Mouse (Mus musculus): Measurements from ENCODE around the gene Sox5.

The Sox5 gene

GRCm38 (mm10) chr6:144033191-144033590 is 748.6 kb downstream of the Sox5 start:
- in situ Hi-C loops (cut with MboI; ENCODE audit: unreplicated experiment in 2 of 2) = no loop called here

- in situ Hi-C loops (cut with MboI; ENCODE audit: unreplicated experiment in 2 of 2) = no loop called here
These were observed 764.8 kb downstream of the Sox5 start for GRCm38 (mm10) chr6:144016929-144017328.

GRCm38 (mm10) chr6:144011880-144012524 is 769.8 kb downstream of the Sox5 start:
- in situ Hi-C loops (cut with MboI; ENCODE audit: unreplicated experiment in 2 of 2) = no loop called here

- in situ Hi-C loops (cut with MboI; ENCODE audit: unreplicated experiment in 2 of 2) = no loop called here
These were observed 770.8 kb downstream of the Sox5 start for GRCm38 (mm10) chr6:144010995-144011394.

GRCm38 (mm10) chr6:144010285-144010684 is 771.5 kb downstream of the Sox5 start:
- in situ Hi-C loops (cut with MboI; ENCODE audit: unreplicated experiment in 2 of 2) = no loop called here

GRCm38 (mm10) chr6:144005132-144005531 is 776.6 kb downstream of the Sox5 start:
- in situ Hi-C loops (cut with MboI; ENCODE audit: unreplicated experiment in 2 of 2) = no loop called here

GRCm38 (mm10) chr6:143998201-143998600 is 783.6 kb downstream of the Sox5 start:
- in situ Hi-C loops (cut with MboI; ENCODE audit: unreplicated experiment in 2 of 2) = no loop called here

GRCm38 (mm10) chr6:143997616-143998015 is 784.2 kb downstream of the Sox5 start:
- in situ Hi-C loops (cut with MboI; ENCODE audit: unreplicated experiment in 2 of 2) = no loop called here

GRCm38 (mm10) chr6:143995046-143995445 is 786.7 kb downstream of the Sox5 start:
- in situ Hi-C loops (cut with MboI; ENCODE audit: unreplicated experiment in 2 of 2) = no loop called here

- in situ Hi-C loops (cut with MboI; ENCODE audit: unreplicated experiment in 2 of 2) = no loop called here
These were observed 794.2 kb downstream of the Sox5 start for GRCm38 (mm10) chr6:143987548-143987947.

- in situ Hi-C loops (cut with MboI; ENCODE audit: unreplicated experiment in 2 of 2) = no loop called here
These were observed 801.6 kb downstream of the Sox5 start for GRCm38 (mm10) chr6:143980131-143980530.

- in situ Hi-C loops (cut with MboI; ENCODE audit: unreplicated experiment in 2 of 2) = no loop called here
These were observed 813.9 kb downstream of the Sox5 start for GRCm38 (mm10) chr6:143967724-143968400.

GRCm38 (mm10) chr6:143960487-143960886 is 821.3 kb downstream of the Sox5 start:
- in situ Hi-C loops (cut with MboI; ENCODE audit: unreplicated experiment in 2 of 2) = no loop called here

- in situ Hi-C loops (cut with MboI; ENCODE audit: unreplicated experiment in 2 of 2) = no loop called here
These were observed 821.7 kb downstream of the Sox5 start for GRCm38 (mm10) chr6:143960081-143960480.

GRCm38 (mm10) chr6:143958372-143958771 is 823.4 kb downstream of the Sox5 start:
- in situ Hi-C loops (cut with MboI; ENCODE audit: unreplicated experiment in 2 of 2) = no loop called here

- in situ Hi-C loops (cut with MboI; ENCODE audit: unreplicated experiment in 2 of 2) = no loop called here
These were observed 824.7 kb downstream of the Sox5 start for GRCm38 (mm10) chr6:143957063-143957462.

- in situ Hi-C loops (cut with MboI; ENCODE audit: unreplicated experiment in 2 of 2) = no loop called here
These were observed 833.0 kb downstream of the Sox5 start for GRCm38 (mm10) chr6:143948553-143949308.

GRCm38 (mm10) chr6:143948071-143948470 is 833.7 kb downstream of the Sox5 start:
- in situ Hi-C loops (cut with MboI; ENCODE audit: unreplicated experiment in 2 of 2) = no loop called here

GRCm38 (mm10) chr6:143943126-143943525 is 838.7 kb downstream of the Sox5 start:
- in situ Hi-C loops (cut with MboI; ENCODE audit: unreplicated experiment in 2 of 2) = no loop called here

GRCm38 (mm10) chr6:143941291-143941785 is 840.4 kb downstream of the Sox5 start:
- in situ Hi-C loops (cut with MboI; ENCODE audit: unreplicated experiment in 2 of 2) = no loop called here

- in situ Hi-C loops (cut with MboI; ENCODE audit: unreplicated experiment in 2 of 2) = no loop called here
These were observed 858.6 kb downstream of the Sox5 start for GRCm38 (mm10) chr6:143923146-143923545.
